In the genomic region with DNA sequence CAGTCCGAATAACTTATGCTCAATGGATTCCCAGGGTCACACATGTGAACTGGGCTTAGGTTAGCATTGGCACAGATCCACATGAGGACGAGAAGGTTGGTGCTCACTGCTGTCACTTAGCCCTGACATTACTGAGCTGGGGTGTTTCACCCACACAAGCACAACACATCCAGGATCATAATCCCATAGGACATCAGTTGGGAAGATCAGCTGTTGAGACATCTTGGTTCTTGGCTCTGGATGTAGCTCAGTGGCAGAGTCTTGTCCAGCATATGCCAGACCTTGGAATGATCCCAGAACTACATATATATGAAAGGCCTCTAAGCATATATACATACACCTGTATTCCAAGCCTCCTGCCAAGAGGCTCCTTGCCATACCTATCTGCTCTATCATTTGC, we compare ENCODE assay signal across 52 mouse cellular contexts. TPM values are rescaled to one million over a fixed set of nuclear protein-coding genes. Genes with fewer than 3 reads are reported as not detected.
"Had no signal": no experiment of that assay in that cellular context is flagged by ENCODE, and none has a peak within 500 bp of the region (broad histone marks: within the 10 kb centered on the region; RNA-seq: fewer than 3 reads in every experiment).

No protein-coding gene starts in this region.

- DNase-seq: heart, postnatal 10 days; heart, postnatal 14 days; heart, postnatal 36 days; heart, postnatal 4 days; kidney, adult 11 months; kidney, adult 18-20 months; kidney, adult 2 months; kidney, adult 8-10 months; kidney, adult 9 months; kidney, postnatal 10 days; kidney, postnatal 14 days; kidney, postnatal 25 days; kidney, postnatal 36 days; kidney, postnatal 4 days; layer of hippocampus, adult 9-11 months; layer of hippocampus, postnatal 36 days had no signal

- ATAC-seq: hindbrain, embryonic 16.5 days; hindbrain, postnatal 0 days; inflammation-experienced regulatory T-cells, adult 6 months; intestine, embryonic 15.5 days; intestine, embryonic 16.5 days; intestine, postnatal 0 days had no signal

RNA-seq across cellular contexts. Expression of gene Spdye4b, which starts 14.3 kb away (rescaled TPM):
- total RNA-seq: heart, postnatal 10 days; heart, postnatal 14 days; heart, postnatal 25 days; heart, postnatal 36 days; heart, postnatal 4 days; hematopoietic stem cell, adult 5-6 weeks; hindbrain, postnatal 0 days; layer of hippocampus, adult 18-20 months; layer of hippocampus, adult 2 months; layer of hippocampus, adult 8-10 months; layer of hippocampus, postnatal 10 days; layer of hippocampus, postnatal 14 days; layer of hippocampus, postnatal 25 days; layer of hippocampus, postnatal 36 days; left cerebral cortex, adult 18-20 months; left cerebral cortex, adult 2 months; left cerebral cortex, adult 8-10 months had no signal
- polyA plus RNA-seq: heart, embryonic 11.5 days; heart, embryonic 12.5 days; heart, embryonic 13.5 days; heart, embryonic 14.5 days; heart, embryonic 15.5 days; heart, embryonic 16.5 days; heart, postnatal 0 days; hindbrain, embryonic 11.5 days; hindbrain, embryonic 12.5 days; hindbrain, embryonic 13.5 days; hindbrain, embryonic 14.5 days; hindbrain, embryonic 15.5 days; hindbrain, embryonic 16.5 days; hindbrain, postnatal 0 days; inflammation-experienced regulatory T-cells, adult 6 months; intestine, embryonic 14.5 days; intestine, embryonic 15.5 days; intestine, embryonic 16.5 days; intestine, postnatal 0 days; kidney, adult 2 months; kidney, embryonic 14.5 days; kidney, embryonic 15.5 days; kidney, embryonic 16.5 days; kidney, postnatal 0 days; large intestine, adult 2 months had no signal

RNA-seq across cellular contexts. Expression of gene Spdye4a, which starts 31.5 kb away (rescaled TPM):
- total RNA-seq: heart, postnatal 10 days; heart, postnatal 14 days; heart, postnatal 25 days; heart, postnatal 36 days; heart, postnatal 4 days; hematopoietic stem cell, adult 5-6 weeks; layer of hippocampus, adult 18-20 months; layer of hippocampus, adult 2 months; layer of hippocampus, adult 8-10 months; layer of hippocampus, postnatal 10 days; layer of hippocampus, postnatal 14 days; layer of hippocampus, postnatal 25 days; layer of hippocampus, postnatal 36 days; left cerebral cortex, adult 18-20 months; left cerebral cortex, adult 2 months; left cerebral cortex, adult 8-10 months had no signal
- polyA plus RNA-seq: heart, embryonic 11.5 days; heart, embryonic 12.5 days; heart, embryonic 13.5 days; heart, embryonic 14.5 days; heart, embryonic 15.5 days; heart, embryonic 16.5 days; heart, postnatal 0 days; hindbrain, embryonic 10.5 days; hindbrain, embryonic 11.5 days; hindbrain, embryonic 12.5 days; hindbrain, embryonic 13.5 days; hindbrain, embryonic 14.5 days; hindbrain, embryonic 15.5 days; hindbrain, embryonic 16.5 days; hindbrain, postnatal 0 days; inflammation-experienced regulatory T-cells, adult 6 months; intestine, embryonic 14.5 days; intestine, embryonic 15.5 days; intestine, embryonic 16.5 days; intestine, postnatal 0 days; kidney, embryonic 14.5 days; kidney, embryonic 15.5 days; kidney, embryonic 16.5 days; kidney, postnatal 0 days; large intestine, adult 2 months had no signal

RNA-seq across cellular contexts. Expression of gene Olfr718-ps1, which starts 47.8 kb away (rescaled TPM):
- total RNA-seq: heart, postnatal 14 days; heart, postnatal 25 days; heart, postnatal 36 days; heart, postnatal 4 days; hematopoietic stem cell, adult 5-6 weeks; hindbrain, postnatal 0 days had no signal
- polyA plus RNA-seq: heart, embryonic 12.5 days; heart, embryonic 13.5 days; heart, embryonic 14.5 days; heart, embryonic 15.5 days; heart, embryonic 16.5 days; heart, postnatal 0 days; hindbrain, embryonic 11.5 days; hindbrain, embryonic 16.5 days; hindbrain, postnatal 0 days; intestine, embryonic 14.5 days; intestine, embryonic 16.5 days; kidney, adult 2 months; kidney, embryonic 16.5 days; kidney, postnatal 0 days; large intestine, adult 2 months had no signal
